Mouse (Mus musculus): ENCODE measurements around the gene Olfr307. TPM values are rescaled to one million over a fixed set of nuclear protein-coding genes. Genes with fewer than 3 reads are reported as not detected.
"Not testable (repeated sequence)": the region's sequence is repeated elsewhere in the genome, so short reads cannot be mapped to it uniquely, and the experiment has no call there.

The Olfr307 gene
- total RNA-seq (2015; ENCODE audit: low replicate concordance), result not detected in 2 replicates
- 0.42 TPM in 1 of 2 replicates, not detected in the other for total RNA-seq (2017; ENCODE audit: low replicate concordance)

DNA sequence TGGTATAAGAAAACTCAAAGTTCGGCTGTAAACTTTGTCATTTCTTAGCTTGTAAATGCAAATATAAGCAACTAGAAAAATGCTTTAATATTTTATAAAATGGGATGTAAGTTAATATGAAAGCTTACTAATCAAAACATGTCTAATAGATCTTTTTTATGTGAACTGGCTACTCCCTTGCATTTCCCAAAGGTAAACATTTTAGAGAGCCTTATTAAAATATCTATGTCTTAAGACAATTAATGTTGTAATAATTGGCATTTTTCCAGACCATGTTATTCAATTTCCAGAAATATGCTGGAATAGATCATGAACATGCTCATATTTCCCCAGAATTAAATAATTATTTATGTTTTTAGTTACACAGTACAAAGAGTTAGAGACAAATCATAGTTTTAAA lies at the start of gene Olfr307:
Gene Olfr307 (minus strand): TSS at position 101 of the 400 bp plus-strand sequence.
- no peak for ATAC-seq (replicated peaks; ENCODE audit: low FRiP score, poor library complexity, severe bottlenecking)

DNA sequence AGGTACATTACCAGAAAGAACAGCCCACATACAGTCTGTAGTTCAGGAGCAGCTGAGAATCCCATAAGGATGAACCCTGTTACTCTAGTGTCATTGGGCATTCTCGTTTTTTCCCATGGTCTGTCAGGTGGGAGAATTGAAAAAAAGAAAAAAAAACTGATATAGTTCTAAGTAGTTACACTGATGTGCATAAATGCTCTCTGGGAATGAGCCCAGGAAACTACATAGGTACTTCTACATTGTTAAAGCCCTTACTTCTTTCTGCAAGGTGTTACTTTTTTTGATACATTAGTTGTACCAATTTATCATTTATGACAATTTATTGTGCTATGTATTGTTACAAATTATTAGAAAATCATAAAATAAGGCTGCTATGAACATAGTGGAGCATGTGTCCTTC lies 49.2 kb upstream of the Olfr307 start, which contains the start of gene Olfr304:
Gene Olfr304 (minus strand): TSS at position 101 of the 400 bp plus-strand sequence.
- no peak for ATAC-seq (replicated peaks; ENCODE audit: low FRiP score, poor library complexity, severe bottlenecking)

DNA sequence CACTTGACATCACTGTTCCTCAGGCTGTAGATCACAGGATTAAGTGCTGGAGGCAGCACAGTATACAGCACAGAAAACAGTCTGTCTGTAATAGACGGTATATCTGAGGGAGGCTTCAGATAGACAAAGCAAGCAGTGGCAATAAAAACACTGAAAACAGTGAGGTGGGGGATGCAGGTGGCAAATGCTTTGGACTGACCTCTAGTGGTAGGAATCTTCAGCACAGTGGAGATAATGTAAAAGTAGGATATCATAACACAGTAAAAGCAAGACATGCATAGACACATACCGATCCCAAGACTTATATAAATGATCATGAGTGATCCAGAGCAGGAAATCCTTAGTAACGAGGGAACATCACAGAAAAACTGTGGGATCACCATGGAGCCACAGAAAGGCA lies 48.4 kb upstream of the Olfr307 start:
- ATAC-seq (replicated peaks; ENCODE audit: low FRiP score, poor library complexity, severe bottlenecking), result no peak

DNA sequence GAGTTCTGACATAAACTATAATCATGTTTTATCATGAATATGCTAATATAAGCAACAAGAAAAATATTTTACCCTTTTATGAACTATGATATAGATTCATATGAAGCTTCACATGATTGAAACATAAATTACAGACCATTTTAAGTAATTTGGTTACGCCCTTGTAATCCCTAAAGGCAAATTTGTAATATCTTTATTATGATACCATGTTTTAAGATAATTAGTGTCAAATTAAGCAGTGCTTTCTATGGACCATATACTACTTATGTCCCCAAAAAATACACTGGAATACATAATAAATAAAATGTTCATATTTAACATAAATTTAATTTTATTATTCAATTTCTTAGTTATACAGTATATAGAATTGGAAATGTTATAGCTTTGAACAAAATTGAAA lies 29.4 kb upstream of the Olfr307 start, which contains the start of gene Olfr305:
Gene Olfr305 (minus strand): TSS at position 101 of the 400 bp plus-strand sequence.
- ATAC-seq (replicated peaks; ENCODE audit: low FRiP score, poor library complexity, severe bottlenecking), result no peak

DNA sequence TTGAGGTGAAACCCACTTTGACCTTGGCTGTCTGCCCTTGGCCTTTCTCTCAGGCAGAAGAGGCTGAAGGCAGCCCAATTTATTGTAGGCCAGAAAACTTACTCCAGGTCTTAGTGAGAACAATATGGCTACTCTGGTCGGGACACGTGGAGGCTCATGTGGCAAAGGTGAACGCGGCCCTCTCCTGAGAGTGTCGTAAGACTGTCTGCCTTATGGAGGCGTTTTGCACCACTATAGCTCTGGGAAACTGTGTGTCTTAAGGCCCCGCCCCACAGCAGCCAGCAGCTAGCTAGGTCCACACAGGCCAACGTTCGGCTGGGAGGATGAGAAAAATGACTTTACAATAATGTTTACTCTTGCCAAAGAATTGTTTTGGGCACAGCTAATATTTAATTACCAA lies 8.9 kb upstream of the Olfr307 start:
- ATAC-seq (replicated peaks; ENCODE audit: low FRiP score, poor library complexity, severe bottlenecking), result not testable (repeated sequence)

DNA sequence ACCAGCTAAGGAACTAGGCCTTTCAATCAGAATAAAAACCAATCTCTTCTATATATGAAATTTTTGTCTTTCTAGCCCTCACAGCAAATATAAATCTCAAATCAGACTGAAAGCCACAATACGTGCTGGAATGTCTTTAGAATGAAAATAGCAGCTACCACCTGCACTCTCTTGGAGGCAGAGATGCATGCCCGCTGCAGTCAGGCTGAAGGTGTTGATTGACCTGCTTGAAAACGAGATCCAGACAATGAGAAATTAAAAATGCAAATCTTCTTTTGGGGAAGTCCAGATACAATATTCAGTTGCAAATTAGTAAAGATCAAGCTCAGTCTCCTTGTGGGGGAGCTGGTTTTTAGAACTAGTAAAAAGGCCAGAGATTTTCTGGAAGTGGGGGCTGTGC lies 6.9 kb upstream of the Olfr307 start:
- no peak for ATAC-seq (replicated peaks; ENCODE audit: low FRiP score, poor library complexity, severe bottlenecking)

DNA sequence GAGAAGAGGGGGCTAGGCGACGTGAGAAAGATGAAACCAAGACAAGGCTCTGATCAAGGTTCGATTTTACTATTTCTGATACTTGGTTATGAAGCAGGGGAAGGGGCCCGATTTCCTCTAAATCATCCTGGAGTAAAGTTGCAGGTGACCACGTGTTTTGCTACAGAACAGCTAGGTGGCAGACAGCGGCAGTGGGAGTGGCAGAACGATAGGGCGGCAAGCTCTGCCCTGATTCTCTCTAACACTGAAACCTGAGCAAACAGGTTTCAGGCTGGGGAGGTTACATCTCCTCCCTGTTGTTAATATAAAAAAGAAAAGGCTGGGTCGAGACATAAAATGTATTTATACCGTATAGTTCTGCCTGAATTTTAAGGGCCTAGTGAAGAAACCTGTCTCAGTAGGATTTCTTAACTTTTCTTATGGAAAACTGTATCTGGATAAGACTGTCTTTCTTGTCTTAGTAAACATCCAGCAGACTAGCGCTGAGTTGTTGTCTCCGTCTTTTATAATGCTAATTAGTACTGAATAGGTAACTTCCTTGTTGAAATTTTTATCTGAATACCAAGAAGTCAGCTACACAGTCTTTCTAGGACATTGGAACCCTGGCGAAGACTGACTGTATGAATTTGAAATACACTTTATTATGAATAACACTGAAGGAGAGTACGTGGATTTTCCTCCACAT lies 5.6 kb upstream of the Olfr307 start:
- no peak for ATAC-seq (replicated peaks; ENCODE audit: low FRiP score, poor library complexity, severe bottlenecking)

DNA sequence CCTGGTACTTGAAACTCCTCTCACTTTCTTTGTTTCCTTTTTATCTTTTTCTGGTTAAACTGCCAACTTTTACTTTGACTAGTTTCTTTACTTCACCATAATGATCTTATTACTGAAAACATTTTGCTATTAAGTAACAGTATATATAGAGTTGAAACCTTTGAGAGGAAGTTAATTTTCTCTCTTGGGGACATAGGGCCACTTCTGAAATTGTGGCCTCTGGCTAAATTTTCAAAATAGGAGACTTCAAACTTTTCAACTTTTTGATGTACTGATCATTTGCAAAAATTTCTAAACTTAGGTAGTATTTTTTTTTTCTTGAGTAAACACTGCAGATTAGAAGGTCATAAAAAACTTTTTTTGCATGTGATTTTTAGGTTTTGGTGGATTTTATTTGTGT lies 11.9 kb downstream of the Olfr307 start, which contains the start of gene Olfr308:
Gene Olfr308 (minus strand): TSS at position 101 of the 400 bp plus-strand sequence.
- ATAC-seq (replicated peaks; ENCODE audit: low FRiP score, poor library complexity, severe bottlenecking), result no peak

DNA sequence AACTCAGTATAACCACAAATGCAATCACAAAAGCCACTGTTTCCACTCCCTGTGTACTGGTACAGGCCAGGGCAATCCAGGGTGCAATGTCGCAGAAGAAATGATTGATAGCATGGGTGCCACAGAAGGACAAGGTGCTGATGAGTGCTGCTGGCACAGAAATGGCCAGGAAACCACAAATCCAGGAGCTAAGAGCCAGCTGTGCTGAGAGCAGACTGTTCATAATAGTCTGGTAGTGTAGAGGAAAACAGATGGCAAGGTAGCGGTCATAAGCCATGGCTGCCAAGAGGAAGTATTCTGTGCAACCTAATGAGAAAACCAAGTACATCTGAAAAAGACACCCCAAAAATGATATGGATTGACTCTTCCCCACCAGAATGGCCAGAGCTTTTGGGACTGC lies 16.1 kb downstream of the Olfr307 start:
- ATAC-seq (replicated peaks; ENCODE audit: low FRiP score, poor library complexity, severe bottlenecking), result no peak

DNA sequence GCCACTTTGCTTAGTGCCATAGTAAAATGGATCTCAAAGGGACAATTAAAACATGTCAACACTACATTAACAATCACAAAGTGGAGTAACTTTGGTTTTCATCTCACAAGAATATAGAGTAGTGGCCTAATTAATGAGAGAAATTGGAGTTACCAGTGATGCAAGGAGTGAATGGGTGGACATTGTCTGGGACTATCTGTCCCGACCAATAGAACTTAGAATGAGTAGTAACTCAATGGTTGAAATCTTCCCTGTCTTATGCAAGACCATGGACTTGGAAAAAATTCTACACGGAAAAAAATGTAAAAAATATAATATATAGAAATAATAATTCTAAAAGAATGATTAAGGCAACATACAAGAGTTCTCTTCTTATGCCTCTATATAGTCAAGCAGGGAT lies 23.8 kb downstream of the Olfr307 start, which contains the start of gene Olfr309:
Gene Olfr309 (minus strand): TSS at position 101 of the 400 bp plus-strand sequence.
- no peak for ATAC-seq (replicated peaks; ENCODE audit: low FRiP score, poor library complexity, severe bottlenecking)

Other genes with a start within 250 kb of the Olfr307 start
- not detected in 2 replicates for gene Vmn2r75, start 165.8 kb downstream of the Olfr307 start, total RNA-seq (2015; ENCODE audit: low replicate concordance)
- not detected in 2 replicates for gene Vmn2r75, start 165.8 kb downstream of the Olfr307 start, total RNA-seq (2017; ENCODE audit: low replicate concordance)
- not detected in 2 replicates for gene Vmn2r76, start 91.3 kb downstream of the Olfr307 start, total RNA-seq (2015; ENCODE audit: low replicate concordance)
- gene Vmn2r76, start 91.3 kb downstream of the Olfr307 start, total RNA-seq (2017; ENCODE audit: low replicate concordance), result under 0.01 TPM in 1 of 2 replicates, not detected in the other
- not detected in 2 replicates for gene Olfr310, start 60.4 kb downstream of the Olfr307 start, total RNA-seq (2015; ENCODE audit: low replicate concordance)
- not detected in 2 replicates for gene Olfr310, start 60.4 kb downstream of the Olfr307 start, total RNA-seq (2017; ENCODE audit: low replicate concordance)
- not detected in 2 replicates for gene Olfr309, start 23.9 kb downstream of the Olfr307 start, total RNA-seq (2015; ENCODE audit: low replicate concordance)
- gene Olfr309, start 23.9 kb downstream of the Olfr307 start, total RNA-seq (2017; ENCODE audit: low replicate concordance), result not detected in 2 replicates
- gene Olfr308, start 12.0 kb downstream of the Olfr307 start, total RNA-seq (2015; ENCODE audit: low replicate concordance), result not detected in 2 replicates
- not detected in 2 replicates for gene Olfr308, start 12.0 kb downstream of the Olfr307 start, total RNA-seq (2017; ENCODE audit: low replicate concordance)
- not detected in 2 replicates for gene Olfr305, start 29.3 kb upstream of the Olfr307 start, total RNA-seq (2015; ENCODE audit: low replicate concordance)
- not detected in 2 replicates for gene Olfr305, start 29.3 kb upstream of the Olfr307 start, total RNA-seq (2017; ENCODE audit: low replicate concordance)
- not detected in 2 replicates for gene Olfr304, start 49.1 kb upstream of the Olfr307 start, total RNA-seq (2015; ENCODE audit: low replicate concordance)
- gene Olfr304, start 49.1 kb upstream of the Olfr307 start, total RNA-seq (2017; ENCODE audit: low replicate concordance), result not detected in 2 replicates
- gene Olfr303, start 60.2 kb upstream of the Olfr307 start, total RNA-seq (2015; ENCODE audit: low replicate concordance), result not detected in 2 replicates
- not detected in 2 replicates for gene Olfr303, start 60.2 kb upstream of the Olfr307 start, total RNA-seq (2017; ENCODE audit: low replicate concordance)
- not detected in 2 replicates for gene Olfr301, start 66.3 kb upstream of the Olfr307 start, total RNA-seq (2015; ENCODE audit: low replicate concordance)
- gene Olfr301, start 66.3 kb upstream of the Olfr307 start, total RNA-seq (2017; ENCODE audit: low replicate concordance), result not detected in 2 replicates
- gene Olfr299, start 122.3 kb upstream of the Olfr307 start, total RNA-seq (2015; ENCODE audit: low replicate concordance), result not detected in 2 replicates
- 0.09 TPM in 1 of 2 replicates, not detected in the other for gene Olfr299, start 122.3 kb upstream of the Olfr307 start, total RNA-seq (2017; ENCODE audit: low replicate concordance)
- not detected in 2 replicates for gene Olfr298, start 154.9 kb upstream of the Olfr307 start, total RNA-seq (2015; ENCODE audit: low replicate concordance)
- gene Olfr298, start 154.9 kb upstream of the Olfr307 start, total RNA-seq (2017; ENCODE audit: low replicate concordance), result 0.56 TPM in 1 of 2 replicates, not detected in the other
- not detected in 2 replicates for gene Olfr297, start 182.4 kb upstream of the Olfr307 start, total RNA-seq (2015; ENCODE audit: low replicate concordance)
- gene Olfr297, start 182.4 kb upstream of the Olfr307 start, total RNA-seq (2017; ENCODE audit: low replicate concordance), result not detected in 2 replicates
- not detected in 2 replicates for gene Olfr295, start 246.3 kb upstream of the Olfr307 start, total RNA-seq (2015; ENCODE audit: low replicate concordance)
- not detected in 2 replicates for gene Olfr295, start 246.3 kb upstream of the Olfr307 start, total RNA-seq (2017; ENCODE audit: low replicate concordance)